Mouse (Mus musculus): ENCODE measurements around the gene Gm42906.

DNA sequence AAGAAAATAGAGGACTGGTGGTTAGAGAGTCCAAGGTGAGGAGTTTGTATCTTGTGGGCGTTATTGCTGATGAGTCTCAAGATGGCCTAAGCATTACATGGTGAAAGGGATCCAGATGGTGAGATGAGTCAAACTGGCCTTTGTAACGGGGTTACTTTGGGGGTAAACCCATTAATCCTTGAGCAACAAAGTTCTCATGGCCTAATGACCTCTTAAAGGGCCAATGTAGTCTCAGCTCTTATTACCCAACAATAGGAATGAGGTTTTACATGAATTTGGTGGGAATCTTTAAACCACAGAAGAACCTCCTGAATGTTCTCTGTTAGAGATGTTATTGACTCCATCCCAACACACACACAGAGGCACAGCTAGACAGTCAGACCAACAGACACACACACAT is 179.9 kb downstream of the Gm42906 start:
- no peak for TF ChIP-seq POLR2A (IDR thresholded peaks at IDR 0.05; ENCODE audit: low read depth, low read length)
- no peak for TF ChIP-seq CTCF (IDR thresholded peaks at IDR 0.05; ENCODE audit: extremely low read depth, insufficient read length, insufficient replicate concordance, low read depth, low read length)
